Mouse (Mus musculus) 3134 (cell line): ENCODE results near the gene Shf.

Experiments
- DNase-seq: peaks from one replicate; pipeline ENCODE4 v3.0.0-alpha.2; 2011; ENCODE audit warnings: low spot score; ENCODE audit not compliant: insufficient read length; ENCODE audit errors: extremely low read depth

Shf gene

DNA sequence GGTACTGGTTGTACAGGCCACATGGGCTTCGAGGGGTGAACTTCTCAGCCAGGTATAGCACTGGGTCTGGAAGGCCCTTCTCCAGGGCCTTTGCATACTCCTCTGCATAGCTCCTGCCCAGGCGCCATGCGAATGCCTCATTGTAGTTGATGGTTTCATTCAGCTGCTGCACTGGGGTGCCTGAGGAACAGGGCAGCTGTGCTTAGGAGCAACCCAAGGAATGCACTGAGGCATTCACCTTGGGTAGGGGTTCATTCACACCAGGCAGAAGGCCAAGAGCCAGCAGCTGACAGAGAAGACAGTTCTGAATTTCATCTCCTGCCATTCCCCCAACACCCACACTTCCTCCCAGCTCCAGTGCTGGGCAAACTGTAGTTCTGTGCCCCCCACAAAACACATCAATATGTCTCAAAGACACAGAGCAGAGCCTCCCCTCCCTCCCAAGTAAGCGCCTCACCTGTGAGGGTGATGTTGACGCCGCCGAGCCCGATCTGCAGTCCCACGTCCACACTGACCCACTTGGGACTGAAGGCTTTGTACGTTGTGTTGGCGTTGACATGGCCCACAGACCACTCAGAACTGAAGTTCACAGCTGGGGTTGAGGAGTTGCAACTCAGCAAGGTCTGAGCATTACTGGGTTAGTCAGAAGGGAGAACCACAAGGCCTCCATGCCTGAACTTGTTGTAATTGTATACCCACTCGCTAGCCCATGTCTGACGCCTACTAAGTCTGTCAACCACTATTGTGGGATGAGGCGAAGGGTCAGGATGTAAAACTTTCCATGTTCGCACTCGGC is 63.7 kb downstream of the Shf start:
- DNase-seq = no peak

GRCm38 (mm10) chr2:122304544-122304943 is 64.4 kb downstream of the Shf start:
- DNase-seq = peak; percentile 39

GRCm38 (mm10) chr2:122302574-122303241 is 66.3 kb downstream of the Shf start:
- DNase-seq = peak; percentile 57

DNA sequence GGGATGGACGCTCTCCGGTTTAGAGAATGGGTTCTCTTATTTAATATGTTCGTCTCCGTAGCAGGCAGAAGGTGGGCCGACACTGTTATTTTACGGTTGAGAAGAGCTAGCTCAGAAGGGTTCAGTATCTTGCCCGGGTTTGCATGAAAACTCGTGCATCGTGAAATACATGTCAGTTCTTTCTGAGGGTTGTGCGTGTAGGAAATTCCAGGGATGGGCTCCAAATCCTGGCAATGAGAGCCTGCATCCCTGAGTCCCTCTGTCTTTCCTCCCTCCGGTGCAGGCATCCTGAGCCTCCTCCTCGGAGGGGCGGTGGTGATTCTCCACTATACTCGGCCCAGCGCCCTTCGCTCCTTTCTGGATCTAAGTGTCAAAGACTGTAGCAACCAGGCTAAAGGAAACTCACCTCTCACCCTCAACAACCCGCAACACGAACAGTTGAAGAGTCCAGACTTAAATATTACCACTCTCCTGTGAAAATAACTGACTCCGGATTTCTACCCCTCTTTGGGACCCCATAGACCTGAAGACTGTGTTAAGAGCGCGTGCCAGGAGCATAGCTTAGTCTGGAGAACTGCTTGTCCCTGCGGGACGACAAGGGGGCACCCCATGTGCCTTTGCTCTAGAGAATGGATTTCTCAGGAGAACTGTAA is 66.9 kb downstream of the Shf start:
- no peak for DNase-seq

GRCm38 (mm10) chr2:122301081-122301920 is 67.7 kb downstream of the Shf start:
- DNase-seq = no peak

DNA sequence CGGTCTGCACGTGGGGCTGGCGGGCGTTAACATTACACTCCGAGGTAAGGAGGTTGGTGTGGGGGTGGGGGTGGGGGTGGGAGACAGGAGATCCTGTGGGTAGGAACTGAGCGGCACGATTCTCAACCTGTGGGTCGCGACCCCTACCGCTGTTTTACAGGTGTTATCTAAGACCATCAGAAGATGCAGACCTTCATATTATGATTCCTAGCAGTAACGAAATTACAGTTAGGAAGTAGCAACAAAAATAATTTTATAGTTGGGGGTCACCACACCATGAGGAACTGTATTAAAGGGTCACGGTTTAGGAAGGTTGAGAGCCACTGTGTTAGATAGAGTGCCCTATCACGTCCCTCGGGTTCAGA is 68.3 kb downstream of the Shf start:
- no peak for DNase-seq

GRCm38 (mm10) chr2:122299911-122300655 is 68.9 kb downstream of the Shf start:
- DNase-seq = no peak
